Mouse (Mus musculus) kidney, postnatal 0 days (tissue): Measurements from ENCODE around the gene Edem2. TPM values are rescaled to one million over a fixed set of nuclear protein-coding genes. Genes with fewer than 3 reads are reported as not detected.

Source experiments
- ATAC-seq: fragments of 200-750 bp; cut with Nextera tagmentation; replicated peaks from 2 replicates; pipeline ENCODE4 v1.8.0; 2017; ENCODE audit warnings: low read depth, moderate number of reproducible peaks, moderate TSS enrichment, moderate library complexity; ENCODE audit not compliant: low FRiP score
- DNase-seq: peaks from one replicate; pipeline ENCODE4 v3.0.0-alpha.2; 2016; ENCODE audit warnings: low spot score
- H3K27ac ChIP-seq: fragments of 300-500 bp; sonication (generic); 2 replicates; pipeline ENCODE4 v1.5.1; 2014; ENCODE audit warnings: mild to moderate bottlenecking
- H3K27me3 ChIP-seq: fragments of 300-500 bp; sonication (generic); 2 replicates; pipeline ENCODE4 v1.6.1; 2014; ENCODE audit warnings: low read length, mixed read lengths; ENCODE audit not compliant: insufficient read depth
- H3K36me3 ChIP-seq: fragments of 300-500 bp; sonication (generic); 2 replicates; pipeline ENCODE4 v1.6.1; 2014; ENCODE audit warnings: low read length, mixed read lengths; ENCODE audit not compliant: insufficient read depth
- H3K4me1 ChIP-seq: fragments of 300-500 bp; sonication (generic); replicated peaks from 2 replicates; pipeline ENCODE4 v1.6.1; 2014; ENCODE audit warnings: antibody characterized with exemption, low read length, mixed read lengths; ENCODE audit not compliant: insufficient read depth
- H3K4me2 ChIP-seq: fragments of 300-500 bp; sonication (generic); 2 replicates; pipeline ENCODE4 v1.6.1; 2014; ENCODE audit warnings: mild to moderate bottlenecking, low read length, moderate library complexity, mixed read lengths
- H3K4me3 ChIP-seq: fragments of 300-500 bp; sonication (generic); replicated peaks from 2 replicates; pipeline ENCODE4 v1.5.1; 2014; ENCODE audit warnings: low read depth, low read length
- H3K9ac ChIP-seq: fragments of 300-500 bp; sonication (generic); 2 replicates; pipeline ENCODE4 v1.6.1; 2014; ENCODE audit warnings: low read depth, low read length
- H3K9me3 ChIP-seq: fragments of 300-500 bp; sonication (generic); replicated peaks from 2 replicates; pipeline ENCODE4 v1.6.1; 2016; ENCODE audit warnings: low read length, inconsistent platforms, mixed read lengths
- CTCF ChIP-seq: IDR thresholded peaks from 2 replicates; pipeline ENCODE4 v1.5.1; 2016; ENCODE audit warnings: antibody characterized with exemption, low read depth, mild to moderate bottlenecking, moderate library complexity
- WGBS: fragments of 180-500 bp; shearing (Covaris S2); extraction: QIAGEN DNeasy Blood & Tissue Kit; methylation state at CpG from one replicate; pipeline ENCODE4 v1.1.7; 2014; 5-methylcytosine and 5-hydroxymethylcytosine counted together
- polyA plus RNA-seq: library from polyadenylated mRNA; unstranded; fragments of >200 nt; fragmentation: Nextera tagmentation; extraction: Ambion mirVana; gene quantifications from 2 replicates; pipeline ENCODE4 v1.2.1, GENCODE M21; 2015

The Edem2 gene
- polyA plus RNA-seq, 1 experiment from 2014 or later: 36.4 TPM

- Histone ChIP-seq H3K27me3 (no peaks in the 10 kb centered on the region), H3K4me1 (peaks cover 4% of the 10 kb centered on the region; the same call in 1 of the 2 replicates), H3K4me3 (no peak overlapping the region), H3K36me3 (no peaks in the 10 kb centered on the region), H3K4me2 (no peak overlapping the region), H3K27ac (no peak overlapping the region), H3K9ac (no peak overlapping the region), H3K9me3 (no peaks in the 10 kb centered on the region)
- ATAC-seq (no peak), DNase-seq (no peak)
- WGBS: 73% methylated on average over 6 of the region's 6 CpGs
- no peak for TF ChIP-seq CTCF
Measured at GRCm38 (mm10) chr2:155724526-155724925, 4.7 kb downstream of the Edem2 start.

GRCm38 (mm10) chr2:155724036-155724435 is 5.2 kb downstream of the Edem2 start:
- no peaks in the 10 kb centered on the region for H3K36me3 ChIP-seq
- 75% methylated on average over 5 of the region's 5 CpGs for WGBS
- no peak overlapping the region for H3K4me2 ChIP-seq
- no peaks in the 10 kb centered on the region for H3K27me3 ChIP-seq
- no peak overlapping the region for H3K27ac ChIP-seq
- no peak for TF ChIP-seq CTCF
- H3K4me3 ChIP-seq: no peak overlapping the region
- no peaks in the 10 kb centered on the region for H3K9me3 ChIP-seq
- H3K4me1 ChIP-seq: peaks cover 4% of the 10 kb centered on the region; the same call in 1 of the 2 replicates
- no peak overlapping the region for H3K9ac ChIP-seq
- DNase-seq (no peak), ATAC-seq (no peak)

- TF ChIP-seq CTCF: no peak
- no peak overlapping the region for H3K27ac ChIP-seq
- peaks cover 7% of the 10 kb centered on the region; the same call in 1 of the 2 replicates for H3K36me3 ChIP-seq
- H3K27me3 ChIP-seq: no peaks in the 10 kb centered on the region
- 79% methylated on average over 5 of the region's 5 CpGs for WGBS
- H3K4me3 ChIP-seq: no peak overlapping the region
- ATAC-seq (no peak), DNase-seq (no peak)
- H3K9ac ChIP-seq: no peak overlapping the region
- H3K9me3 ChIP-seq: no peaks in the 10 kb centered on the region
- no peak overlapping the region for H3K4me2 ChIP-seq
- H3K4me1 ChIP-seq: no peaks in the 10 kb centered on the region
Measured at GRCm38 (mm10) chr2:155720585-155720984, 8.7 kb downstream of the Edem2 start.

DNA sequence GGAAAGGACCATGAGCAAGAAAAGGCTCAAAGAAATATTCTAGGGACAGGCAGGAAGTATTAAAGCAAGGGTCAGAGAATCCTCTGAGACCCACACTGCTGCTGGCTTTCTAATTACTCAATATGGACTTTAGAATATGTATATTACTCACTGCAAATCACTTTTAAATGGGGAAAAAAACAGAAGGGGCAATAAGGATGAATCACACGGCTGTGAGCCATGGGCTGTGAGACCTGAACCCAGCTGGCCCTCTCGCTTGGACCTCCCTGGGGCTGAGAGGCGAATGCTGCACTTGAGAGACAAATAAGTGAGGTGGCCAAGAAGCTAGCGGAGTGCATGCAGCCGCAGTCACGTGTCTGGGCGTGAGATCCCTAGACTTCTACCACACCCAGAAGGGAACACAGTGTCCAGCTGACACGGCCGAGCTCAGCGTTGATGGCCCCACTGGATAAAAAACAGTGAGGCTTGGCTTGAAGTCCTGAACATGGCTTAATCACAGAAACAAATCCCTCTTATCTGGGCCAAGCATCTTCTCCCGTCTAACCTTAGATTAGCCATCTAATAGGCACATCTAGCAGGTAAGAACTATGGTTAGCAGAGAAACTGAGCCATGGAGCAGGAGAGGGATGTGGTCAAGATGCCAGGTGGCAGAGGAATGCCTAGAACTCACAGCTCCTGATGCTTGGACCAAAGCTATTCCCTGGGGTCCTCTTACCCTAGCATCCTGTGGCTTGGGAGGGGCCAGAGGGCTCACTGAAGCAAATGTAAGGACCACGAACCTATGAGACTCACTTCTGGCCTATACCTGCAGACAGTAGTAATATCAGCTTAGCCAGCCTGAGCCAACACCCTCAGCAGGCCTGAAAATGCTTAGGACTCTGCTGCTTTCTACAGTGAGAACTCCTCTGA is 11.9 kb downstream of the Edem2 start:
- H3K27ac ChIP-seq: no peak overlapping the region
- peaks cover 16% of the 10 kb centered on the region; the same call in 1 of the 2 replicates for H3K36me3 ChIP-seq
- H3K9ac ChIP-seq: no peak overlapping the region
- 82% methylated on average over 12 of the region's 12 CpGs for WGBS
- H3K4me1 ChIP-seq: no peaks in the 10 kb centered on the region
- no peak for ATAC-seq
- no peaks in the 10 kb centered on the region for H3K27me3 ChIP-seq
- TF ChIP-seq CTCF: no peak
- no peak overlapping the region for H3K4me2 ChIP-seq
- H3K9me3 ChIP-seq: no peaks in the 10 kb centered on the region
- DNase-seq: no peak
- no peak overlapping the region for H3K4me3 ChIP-seq

DNA sequence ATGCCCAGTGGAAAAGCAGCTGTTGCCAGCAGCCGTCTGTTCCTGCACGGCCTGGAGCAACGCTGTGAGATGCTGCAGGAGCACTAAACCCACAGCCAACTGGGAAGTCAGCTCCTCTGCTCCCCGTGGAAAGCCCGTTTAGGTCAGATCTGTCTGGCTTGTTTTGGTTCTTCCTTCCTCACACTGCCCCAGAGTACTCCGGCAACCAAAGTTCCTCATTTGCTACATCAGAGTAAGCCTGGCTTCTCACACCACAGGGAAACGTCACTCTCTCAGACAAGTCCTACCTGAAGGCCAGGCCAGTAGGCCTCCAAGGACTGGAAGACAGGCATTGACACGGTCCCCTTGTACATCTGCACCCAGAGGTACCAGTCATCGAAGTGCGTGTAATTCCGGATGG is 18.7 kb downstream of the Edem2 start:
- H3K36me3 ChIP-seq: peaks cover 35% of the 10 kb centered on the region; the same call in 1 of the 2 replicates
- 88% methylated on average over 11 of the region's 11 CpGs for WGBS

GRCm38 (mm10) chr2:155707251-155707650 is 22.0 kb downstream of the Edem2 start:
- TF ChIP-seq CTCF: no peak
- Histone ChIP-seq H3K9me3 (no peaks in the 10 kb centered on the region), H3K27ac (no peak overlapping the region), H3K9ac (no peak overlapping the region), H3K4me2 (no peak overlapping the region), H3K4me1 (no peaks in the 10 kb centered on the region), H3K27me3 (no peaks in the 10 kb centered on the region), H3K4me3 (no peak overlapping the region), H3K36me3 (peaks cover 31% of the 10 kb centered on the region; the same call in 1 of the 2 replicates)
- DNase-seq (no peak), ATAC-seq (no peak)
- 80% methylated on average over 4 of the region's 4 CpGs for WGBS

More for the DNA sequence above, 18.7 kb downstream of the Edem2 start:
- no peak for TF ChIP-seq CTCF
- Histone ChIP-seq H3K4me1 (no peaks in the 10 kb centered on the region), H3K9ac (peak overlapping the region; percentile 13; the same call in 1 of the 2 replicates), H3K27me3 (no peaks in the 10 kb centered on the region), H3K27ac (no peak overlapping the region), H3K4me3 (no peak overlapping the region), H3K9me3 (no peaks in the 10 kb centered on the region), H3K4me2 (no peak overlapping the region)
- DNase-seq (no peak), ATAC-seq (no peak)
